Mouse (Mus musculus) heart, adult 9 months (tissue): Measurements from ENCODE around the gene Enpp6.
"Not testable (repeated sequence)": the region's sequence is repeated elsewhere in the genome, so short reads cannot be mapped to it uniquely, and the experiment has no call there.

Experiments
- DNase-seq, 2 experiments: peaks; one replicate each; pipeline ENCODE4 v3.0.0; 2022; ENCODE audit warnings: low spot score in 2 of 2

Enpp6 gene

GRCm38 (mm10) chr8:46995931-46996664 lies 9.4 kb downstream of the Enpp6 start:
- DNase-seq, result no peak

- DNase-seq, result no peak
Measured at GRCm38 (mm10) chr8:47005676-47006075, 19.0 kb downstream of the Enpp6 start.

GRCm38 (mm10) chr8:47006785-47007184 lies 20.1 kb downstream of the Enpp6 start:
- no peak for DNase-seq

GRCm38 (mm10) chr8:47008220-47008773 lies 21.6 kb downstream of the Enpp6 start:
- DNase-seq, result no peak

GRCm38 (mm10) chr8:47016268-47016946 lies 29.7 kb downstream of the Enpp6 start:
- peak; percentile 36 to 74 for DNase-seq

GRCm38 (mm10) chr8:47021135-47021555 lies 34.5 kb downstream of the Enpp6 start:
- DNase-seq, result no peak

- no peak for DNase-seq
Measured at GRCm38 (mm10) chr8:47024612-47025011, 37.9 kb downstream of the Enpp6 start.

- DNase-seq, result no peak
Measured at GRCm38 (mm10) chr8:47026841-47027490, 40.3 kb downstream of the Enpp6 start.

- no peak for DNase-seq
Measured at GRCm38 (mm10) chr8:47028474-47028873, 41.8 kb downstream of the Enpp6 start.

- no peak for DNase-seq
Measured at GRCm38 (mm10) chr8:47030321-47030720, 43.6 kb downstream of the Enpp6 start.

- no peak for DNase-seq
Measured at GRCm38 (mm10) chr8:47032081-47032480, 45.4 kb downstream of the Enpp6 start.

GRCm38 (mm10) chr8:47033976-47034375 lies 47.3 kb downstream of the Enpp6 start:
- DNase-seq, result no peak

GRCm38 (mm10) chr8:47036501-47036900 lies 49.8 kb downstream of the Enpp6 start:
- no peak for DNase-seq

- no peak for DNase-seq
Measured at GRCm38 (mm10) chr8:47037405-47037804, 50.7 kb downstream of the Enpp6 start.

GRCm38 (mm10) chr8:47040215-47040614 lies 53.5 kb downstream of the Enpp6 start:
- DNase-seq, result not testable (repeated sequence)

GRCm38 (mm10) chr8:47046340-47046739 lies 59.7 kb downstream of the Enpp6 start:
- no peak for DNase-seq

- DNase-seq, result no peak
Measured at GRCm38 (mm10) chr8:47047146-47047545, 60.5 kb downstream of the Enpp6 start.

- no peak for DNase-seq
Measured at GRCm38 (mm10) chr8:47048584-47048983, 61.9 kb downstream of the Enpp6 start.

GRCm38 (mm10) chr8:47052643-47053042 lies 66.0 kb downstream of the Enpp6 start:
- no peak for DNase-seq

- no peak for DNase-seq
Measured at GRCm38 (mm10) chr8:47056086-47056485, 69.4 kb downstream of the Enpp6 start.

- no peak for DNase-seq
Measured at GRCm38 (mm10) chr8:47058526-47058925, 71.8 kb downstream of the Enpp6 start.

GRCm38 (mm10) chr8:47058971-47059370 lies 72.3 kb downstream of the Enpp6 start:
- DNase-seq, result no peak
